Mouse (Mus musculus) midbrain, embryonic 16.5 days (tissue): Measurements from ENCODE around the gene Cpn1. TPM values are rescaled to one million over a fixed set of nuclear protein-coding genes. Genes with fewer than 3 reads are reported as not detected.

Source experiments
- ATAC-seq: fragments of 200-750 bp; cut with Nextera tagmentation; 2 replicates; pipeline ENCODE4 v1.8.0; 2017; ENCODE audit warnings: moderate TSS enrichment
- H3K27ac ChIP-seq: fragments of 300-500 bp; sonication (generic); 2 replicates; pipeline ENCODE4 v1.5.1; 2014; ENCODE audit warnings: mild to moderate bottlenecking, low read length, mixed read lengths
- H3K27me3 ChIP-seq: fragments of 300-500 bp; sonication (generic); 2 replicates; pipeline ENCODE4 v1.6.1; 2014; ENCODE audit warnings: low read depth, low read length, mixed read lengths; ENCODE audit not compliant: control insufficient read depth, insufficient read depth
- H3K36me3 ChIP-seq: fragments of 300-500 bp; sonication (generic); 2 replicates; pipeline ENCODE4 v1.6.1; 2014; ENCODE audit warnings: mild to moderate bottlenecking, low read length, moderate library complexity, mixed read lengths; ENCODE audit not compliant: control insufficient read depth, insufficient read depth
- H3K4me1 ChIP-seq: fragments of 300-500 bp; sonication (generic); 2 replicates; pipeline ENCODE4 v1.6.1; 2014; ENCODE audit warnings: mild to moderate bottlenecking, low read length, mixed read lengths; ENCODE audit not compliant: control insufficient read depth, insufficient read depth
- H3K4me2 ChIP-seq: fragments of 300-500 bp; sonication (generic); 2 replicates; pipeline ENCODE4 v1.6.1; 2014; ENCODE audit warnings: mild to moderate bottlenecking, low read length, mixed read lengths
- H3K4me3 ChIP-seq: fragments of 300-500 bp; sonication (generic); 2 replicates; pipeline ENCODE4 v1.5.1; 2014; ENCODE audit warnings: low read depth, mild to moderate bottlenecking, low read length, moderate library complexity, mixed read lengths
- H3K9ac ChIP-seq: fragments of 300-500 bp; sonication (generic); 2 replicates; pipeline ENCODE4 v1.6.1; 2014; ENCODE audit warnings: low read depth, low read length, mixed read lengths
- H3K9me3 ChIP-seq: fragments of 300-500 bp; sonication (generic); replicated peaks from 2 replicates; pipeline ENCODE4 v1.6.1; 2014; ENCODE audit warnings: mild to moderate bottlenecking, low read length, mixed read lengths; ENCODE audit not compliant: control insufficient read depth, poor library complexity, severe bottlenecking
- WGBS: fragments of 180-500 bp; shearing (Covaris S2); extraction: QIAGEN DNeasy Blood & Tissue Kit; methylation state at CpG from one replicate; pipeline ENCODE4 v1.1.7; 2014; 5-methylcytosine and 5-hydroxymethylcytosine counted together
- polyA plus RNA-seq: library from polyadenylated mRNA; unstranded; fragments of >200 nt; fragmentation: Nextera tagmentation; extraction: Ambion mirVana; gene quantifications from 2 replicates; pipeline ENCODE4 v1.2.1, GENCODE M21; 2015

The Cpn1 gene
- polyA plus RNA-seq, 1 experiment from 2014 or later, result 0.39 TPM

DNA sequence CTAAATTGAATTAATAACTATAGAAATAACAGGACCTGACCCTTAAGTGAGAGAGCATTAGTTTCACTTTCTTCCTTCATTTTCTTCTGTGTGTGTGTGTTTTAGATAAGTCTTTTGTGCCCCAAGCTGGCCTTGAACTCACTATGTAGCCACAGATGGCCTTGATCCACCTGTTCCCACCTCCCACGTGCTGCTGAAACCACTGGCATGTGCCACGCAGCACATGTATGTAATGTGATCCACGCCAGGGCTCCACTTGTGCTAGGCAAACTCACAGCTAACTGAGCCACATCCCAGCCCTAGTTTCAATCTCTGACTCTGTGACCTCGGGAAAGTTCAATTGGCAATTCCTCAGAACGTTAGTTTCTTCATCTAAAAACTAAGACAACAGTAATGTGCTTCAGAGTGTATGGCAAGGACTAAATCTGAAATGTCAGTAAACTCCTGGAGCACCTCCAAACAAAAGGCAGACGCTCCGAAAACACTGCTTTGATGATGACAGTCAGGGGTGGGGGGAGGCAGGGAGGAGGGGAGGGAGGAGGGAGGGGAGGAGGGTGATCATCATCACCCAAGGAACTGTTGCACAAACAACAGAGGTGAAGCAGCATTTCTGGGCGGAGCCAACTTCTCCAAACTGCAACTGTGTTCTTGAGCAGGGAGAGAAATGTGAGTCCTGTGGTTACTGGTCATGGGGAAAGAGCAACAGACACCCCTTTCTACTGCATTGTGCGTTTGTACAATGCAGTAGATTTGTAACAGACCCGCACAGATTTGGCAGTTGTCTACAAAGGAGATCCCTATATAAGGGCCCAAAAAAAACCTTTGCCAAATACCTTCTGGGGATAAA lies 60.0 kb downstream of the Cpn1 start:
- Histone ChIP-seq H3K27me3 (no peaks in the 10 kb centered on the region), H3K9me3 (no peaks in the 10 kb centered on the region), H3K36me3 (no peaks in the 10 kb centered on the region), H3K4me2 (no peak overlapping the region), H3K4me3 (no peak overlapping the region), H3K4me1 (no peaks in the 10 kb centered on the region), H3K27ac (no peak overlapping the region), H3K9ac (no peak overlapping the region)
- ATAC-seq, result no peak
- 79% methylated on average over 10 of the region's 10 CpGs for WGBS

DNA sequence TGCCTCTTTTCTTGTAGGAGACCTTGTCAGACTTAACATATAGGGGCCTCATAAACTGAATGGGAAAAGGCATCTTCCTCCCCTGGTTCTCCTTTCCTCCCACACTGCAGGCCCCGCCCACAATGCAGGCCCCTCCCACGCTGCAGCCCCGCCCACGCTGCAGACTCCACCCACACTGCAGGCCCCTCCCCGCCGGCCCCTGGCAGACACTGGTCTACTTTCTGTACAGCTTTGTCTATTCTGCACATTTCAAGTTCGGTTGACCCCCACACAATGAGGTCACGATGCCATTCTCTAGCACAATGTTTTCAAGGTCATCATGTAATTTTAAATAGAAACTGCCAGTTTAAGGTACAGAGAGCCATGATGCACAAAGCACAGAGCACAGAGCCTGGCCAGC lies 62.0 kb downstream of the Cpn1 start:
- Histone ChIP-seq H3K4me3 (no peak overlapping the region), H3K4me1 (no peaks in the 10 kb centered on the region), H3K27ac (no peak overlapping the region), H3K4me2 (no peak overlapping the region), H3K36me3 (no peaks in the 10 kb centered on the region), H3K27me3 (no peaks in the 10 kb centered on the region), H3K9ac (no peak overlapping the region), H3K9me3 (no peaks in the 10 kb centered on the region)
- no peak for ATAC-seq
- 68% methylated on average over 8 of the region's 8 CpGs for WGBS

DNA sequence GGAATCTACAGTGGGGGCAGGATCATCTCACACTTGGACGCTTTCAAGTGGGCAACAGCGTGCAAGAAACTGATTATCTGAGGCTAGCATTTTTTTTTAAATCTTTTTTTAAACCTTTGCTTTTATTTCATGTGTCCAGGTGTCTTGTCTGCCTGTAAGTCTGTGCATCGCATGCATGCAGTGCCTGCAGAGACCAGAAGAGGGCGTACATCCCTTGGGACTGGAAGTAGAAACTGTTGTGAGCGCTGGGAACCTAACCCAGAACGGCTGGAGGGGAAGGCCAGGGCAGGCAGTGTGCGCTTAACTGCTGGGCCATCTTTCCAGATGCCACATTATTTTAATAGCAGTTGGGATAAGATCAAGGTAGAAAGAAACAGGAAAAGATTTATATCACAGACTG lies 63.4 kb downstream of the Cpn1 start:
- 93% methylated on average over 7 of the region's 7 CpGs for WGBS
- H3K9me3 ChIP-seq, result no peaks in the 10 kb centered on the region
- H3K9ac ChIP-seq, result no peak overlapping the region
- H3K4me2 ChIP-seq, result no peak overlapping the region
- no peak overlapping the region for H3K4me3 ChIP-seq
- H3K36me3 ChIP-seq, result no peaks in the 10 kb centered on the region
- H3K27me3 ChIP-seq, result no peaks in the 10 kb centered on the region
- no peak overlapping the region for H3K27ac ChIP-seq
- ATAC-seq, result no peak
- no peaks in the 10 kb centered on the region for H3K4me1 ChIP-seq

DNA sequence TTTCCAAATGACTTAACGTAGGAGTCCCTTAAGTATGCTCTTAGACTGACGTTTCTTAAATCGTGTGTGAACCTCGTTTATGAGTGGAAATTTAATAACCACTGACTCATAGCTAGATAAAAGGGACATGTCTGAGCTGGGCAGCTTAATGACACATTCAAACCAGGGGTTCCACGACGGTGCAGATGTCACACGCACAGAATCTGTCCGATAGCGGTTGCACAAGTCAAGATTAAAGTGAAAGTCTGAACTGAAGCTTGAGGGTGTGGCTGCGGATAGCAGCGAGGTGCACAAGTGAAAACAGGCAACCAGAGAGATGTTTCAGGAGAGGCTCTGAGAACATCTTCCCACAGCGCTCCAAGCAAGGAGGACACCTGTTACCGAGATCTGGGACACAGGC lies 64.9 kb downstream of the Cpn1 start:
- Histone ChIP-seq H3K9ac (no peak overlapping the region), H3K4me1 (no peaks in the 10 kb centered on the region), H3K27ac (no peak overlapping the region), H3K9me3 (no peaks in the 10 kb centered on the region), H3K36me3 (no peaks in the 10 kb centered on the region), H3K27me3 (no peaks in the 10 kb centered on the region), H3K4me2 (no peak overlapping the region), H3K4me3 (no peak overlapping the region)
- ATAC-seq, result no peak
- 63% methylated on average over 13 of the region's 13 CpGs for WGBS

DNA sequence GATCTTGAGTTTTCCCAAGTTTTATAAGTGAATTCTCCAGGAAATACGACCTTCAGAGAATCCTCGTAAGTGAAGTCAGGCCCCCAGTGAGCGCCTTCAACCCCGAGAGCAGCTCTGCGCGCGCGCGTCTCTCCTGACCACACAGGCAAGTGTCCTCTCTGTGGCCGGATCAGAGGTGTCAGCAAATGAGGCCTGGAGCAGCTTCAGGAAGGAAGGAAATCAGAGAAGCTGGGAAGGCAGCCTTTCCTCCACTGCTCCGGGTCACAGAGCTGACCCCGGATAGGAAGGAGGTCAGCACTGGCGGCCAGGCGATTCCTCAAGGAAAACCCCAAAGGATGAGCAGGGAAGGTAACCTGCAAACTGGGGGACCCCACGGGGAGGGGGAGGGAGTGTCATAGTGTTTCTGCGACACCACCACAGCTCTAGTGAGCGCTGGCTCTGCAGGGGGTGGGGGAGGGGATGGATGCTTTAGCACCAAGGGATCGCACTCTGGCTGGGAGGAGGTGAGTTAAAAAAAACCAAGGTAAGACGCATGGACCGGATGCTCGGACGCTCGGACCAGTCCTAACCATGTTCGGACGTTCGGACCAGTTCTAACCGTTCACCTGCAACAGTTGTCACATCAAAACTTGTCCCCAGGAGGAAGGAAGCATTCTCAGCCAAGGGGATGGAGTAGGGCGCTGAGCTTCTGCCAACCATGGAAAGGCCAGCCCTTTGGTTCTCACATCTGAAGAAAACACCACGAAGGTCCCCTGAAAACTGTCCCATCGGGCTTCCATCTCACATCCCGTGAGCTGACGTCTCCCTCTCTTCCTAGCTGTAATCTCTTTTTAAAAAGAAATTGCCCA lies 65.7 kb downstream of the Cpn1 start:
- Histone ChIP-seq H3K27ac (no peak overlapping the region), H3K27me3 (no peaks in the 10 kb centered on the region), H3K36me3 (no peaks in the 10 kb centered on the region), H3K9ac (no peak overlapping the region), H3K4me2 (peak overlapping the region; percentile 1; the same call in 1 of the 2 replicates), H3K4me3 (no peak overlapping the region), H3K9me3 (no peaks in the 10 kb centered on the region), H3K4me1 (no peaks in the 10 kb centered on the region)
- WGBS, result 18% methylated on average over 32 of the region's 32 CpGs
- no peak for ATAC-seq

DNA sequence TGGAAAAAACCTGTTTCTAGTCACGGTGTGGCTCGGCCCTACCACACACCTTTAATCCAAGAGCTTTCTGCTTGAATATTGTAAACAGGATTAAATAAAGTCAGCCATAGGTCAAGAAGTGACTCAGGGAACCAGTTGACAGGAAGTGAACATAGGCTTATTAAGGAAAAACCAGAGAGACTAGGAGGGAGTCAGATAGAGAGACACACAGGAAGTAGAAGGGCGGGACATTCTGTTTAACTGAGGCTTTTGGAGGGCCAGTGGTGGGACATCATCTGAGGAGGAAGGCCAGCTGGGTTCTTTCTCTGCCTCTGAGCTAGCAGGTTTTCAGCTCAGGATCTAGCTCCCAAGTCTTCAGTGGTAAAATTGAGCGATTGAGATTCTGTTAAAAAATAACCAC lies 66.5 kb downstream of the Cpn1 start:
- Histone ChIP-seq H3K4me2 (no peak overlapping the region), H3K36me3 (no peaks in the 10 kb centered on the region), H3K9ac (no peak overlapping the region), H3K4me3 (no peak overlapping the region), H3K27ac (no peak overlapping the region), H3K27me3 (no peaks in the 10 kb centered on the region), H3K9me3 (no peaks in the 10 kb centered on the region), H3K4me1 (no peaks in the 10 kb centered on the region)
- ATAC-seq, result no peak
- 88% methylated on average over 4 of the region's 4 CpGs for WGBS

DNA sequence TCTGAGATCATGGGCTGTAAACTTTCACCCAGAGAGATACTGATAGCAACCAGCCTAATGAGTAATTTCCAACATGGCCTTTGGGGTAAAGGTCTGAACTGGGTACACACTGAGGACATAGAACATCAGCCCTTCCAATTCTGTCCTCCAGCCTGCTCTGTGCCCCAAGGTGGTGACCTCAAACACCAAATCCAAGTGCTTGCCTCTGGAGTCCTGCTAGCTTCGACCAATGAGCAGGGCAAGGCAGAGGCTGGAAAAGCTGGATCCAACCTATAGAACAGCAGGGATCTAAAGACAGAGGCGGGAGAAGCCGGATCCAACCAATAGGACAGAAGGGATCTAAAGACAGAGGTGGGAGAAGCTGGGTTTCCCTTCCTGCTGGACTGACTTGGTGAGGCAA lies 67.5 kb downstream of the Cpn1 start:
- H3K4me1 ChIP-seq, result no peaks in the 10 kb centered on the region
- H3K9me3 ChIP-seq, result no peaks in the 10 kb centered on the region
- no peak overlapping the region for H3K9ac ChIP-seq
- WGBS, result 77% methylated on average over 3 of the region's 3 CpGs
- H3K4me3 ChIP-seq, result no peak overlapping the region
- no peak overlapping the region for H3K27ac ChIP-seq
- H3K27me3 ChIP-seq, result no peaks in the 10 kb centered on the region
- H3K4me2 ChIP-seq, result no peak overlapping the region
- H3K36me3 ChIP-seq, result no peaks in the 10 kb centered on the region
- no peak for ATAC-seq

DNA sequence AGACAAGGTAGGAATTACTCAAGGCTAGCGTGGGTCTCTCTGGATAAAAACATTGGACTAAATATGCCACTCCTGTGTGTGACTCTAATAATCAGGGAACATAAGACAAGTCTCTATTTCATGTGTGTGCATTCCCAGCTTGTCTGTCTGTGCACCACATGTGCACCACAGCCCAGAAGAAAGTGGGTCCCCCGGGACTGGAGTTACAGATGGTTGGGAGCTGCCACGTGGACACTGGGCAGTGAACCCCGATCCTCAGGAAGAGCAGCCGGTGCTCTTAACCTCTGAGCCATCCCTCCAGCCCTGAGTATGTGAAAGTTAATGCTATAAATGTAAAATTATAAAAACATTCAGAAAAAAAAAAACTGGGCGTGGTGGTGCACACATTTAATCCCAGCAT lies 68.6 kb downstream of the Cpn1 start:
- ATAC-seq, result no peak

DNA sequence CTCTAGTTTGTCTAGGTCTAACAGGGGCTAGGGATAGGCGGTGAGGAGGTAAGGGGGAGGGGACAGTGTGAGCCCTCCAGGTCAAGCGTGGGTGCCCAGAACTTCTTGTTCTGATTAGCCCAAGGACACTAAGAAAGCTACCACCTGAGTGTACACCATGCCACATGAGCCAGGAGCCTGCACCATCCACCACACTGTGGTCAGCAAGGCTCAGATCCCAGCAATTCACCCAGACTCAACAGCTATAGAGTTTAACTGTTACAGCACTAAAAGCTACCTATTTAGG lies 69.0 kb downstream of the Cpn1 start:
- Histone ChIP-seq H3K9ac (no peak overlapping the region), H3K4me3 (no peak overlapping the region), H3K4me2 (no peak overlapping the region), H3K27me3 (no peaks in the 10 kb centered on the region), H3K9me3 (no peaks in the 10 kb centered on the region), H3K27ac (no peak overlapping the region), H3K36me3 (no peaks in the 10 kb centered on the region), H3K4me1 (no peaks in the 10 kb centered on the region)
- 83% methylated on average over 2 of the region's 2 CpGs for WGBS
- no peak for ATAC-seq

More for the DNA sequence above, 68.6 kb downstream of the Cpn1 start:
- Histone ChIP-seq H3K9me3 (no peaks in the 10 kb centered on the region), H3K4me3 (no peak overlapping the region), H3K27me3 (no peaks in the 10 kb centered on the region), H3K27ac (no peak overlapping the region), H3K4me1 (no peaks in the 10 kb centered on the region), H3K4me2 (no peak overlapping the region), H3K36me3 (no peaks in the 10 kb centered on the region), H3K9ac (no peak overlapping the region)
- 90% methylated on average over 6 of the region's 6 CpGs for WGBS
